Mouse (Mus musculus): Measurements from ENCODE around the gene Gm20721. TPM values are rescaled to one million over a fixed set of nuclear protein-coding genes. Genes with fewer than 3 reads are reported as not detected.

Gene Gm20721
- polyA plus RNA-seq, 1 experiment from 2014 or later: 19.8 TPM

Other genes starting within 250 kb of the Gm20721 start
- gene Npepl1, start 236.4 kb downstream of the Gm20721 start, polyA plus RNA-seq (2015; fragmentation: Nextera tagmentation; extraction: Ambion mirVana): 14.1 and 26.0 TPM in 2 replicates
- 1,725 and 1,770 TPM in 2 replicates for gene Gnas, start 62.4 kb downstream of the Gm20721 start, polyA plus RNA-seq (2015; fragmentation: Nextera tagmentation; extraction: Ambion mirVana)
- 101 TPM in 2 replicates for gene Nelfcd, start 69.1 kb upstream of the Gm20721 start, polyA plus RNA-seq (2015; fragmentation: Nextera tagmentation; extraction: Ambion mirVana)
- 85.7 and 106 TPM in 2 replicates for gene Ctsz, start 92.3 kb upstream of the Gm20721 start, polyA plus RNA-seq (2015; fragmentation: Nextera tagmentation; extraction: Ambion mirVana)
- gene Tubb1, start 104.0 kb upstream of the Gm20721 start, polyA plus RNA-seq (2015; fragmentation: Nextera tagmentation; extraction: Ambion mirVana): 0.29 and 0.50 TPM in 2 replicates
- 758 and 902 TPM in 2 replicates for gene Atp5e, start 117.4 kb upstream of the Gm20721 start, polyA plus RNA-seq (2015; fragmentation: Nextera tagmentation; extraction: Ambion mirVana)
- 110 and 112 TPM in 2 replicates for gene Prelid3b, start 126.4 kb upstream of the Gm20721 start, polyA plus RNA-seq (2015; fragmentation: Nextera tagmentation; extraction: Ambion mirVana)

Measured in neural tube, embryonic 15.5 days (tissue).